19 mouse cellular contexts compared by ENCODE assay signal in genomic region chr4:133138971-133139370, GRCm38 (mm10). TPM values are rescaled to one million over a fixed set of nuclear protein-coding genes. Genes with fewer than 3 reads are reported as not detected.
DNase-seq lines count a peak whose midpoint lies in the region; ATAC-seq and TF ChIP-seq lines count a peak whose summit lies in the region.
"Had no signal": no experiment of that assay in that cellular context is flagged by ENCODE, and none has a peak within 500 bp of the region (broad histone marks: within the 10 kb centered on the region; RNA-seq: fewer than 3 reads in every experiment).

No protein-coding gene starts in this region.

- H3K4me2 ChIP-seq in heart, postnatal 0 days (ENCODE audit: low read depth, low read length): no peak overlapping the region
- H3K4me2 ChIP-seq: forebrain, embryonic 15.5 days; limb, embryonic 13.5 days had no signal

- H3K4me3 ChIP-seq in heart, postnatal 0 days (ENCODE audit: low read depth, low read length): no peak overlapping the region
- H3K4me3 ChIP-seq: forebrain, embryonic 15.5 days; limb, embryonic 13.5 days had no signal

- TF ChIP-seq CTCF in heart, postnatal 0 days (IDR thresholded peaks at IDR 0.05; ENCODE audit: low read depth): no peak

- ATAC-seq in heart, postnatal 0 days (ENCODE audit: insufficient read depth, low read depth): no peak
- ATAC-seq: activated CD4-positive, CD25-positive, alpha-beta regulatory T cell, adult 4 months; forebrain, embryonic 15.5 days; midbrain, embryonic 16.5 days had no signal

- peaks cover 28% of the 10 kb centered on the region; the same call in 1 of the 2 replicates for H3K36me3 ChIP-seq in heart, postnatal 0 days (replicated peaks; ENCODE audit: control insufficient read depth, insufficient read depth, low read length)
- H3K36me3 ChIP-seq in splenic B cell, adult 2 months (ENCODE audit: control insufficient read depth, insufficient read depth, low read length, poor library complexity, severe bottlenecking): 0 out of 2 replicates have a peak, but pooled peaks cover 1% of the 10 kb centered on the region
- H3K36me3 ChIP-seq: forebrain, embryonic 15.5 days had no signal

- intact Hi-C loops in heart, postnatal 25 days (cut with DNase I): no loop called here

- H3K27ac ChIP-seq in heart, postnatal 0 days (ENCODE audit: low read depth): peak overlapping the region; percentile 49
- H3K27ac ChIP-seq: forebrain, embryonic 15.5 days; kidney, postnatal 0 days; limb, embryonic 13.5 days had no signal

- no peaks in the 10 kb centered on the region for H3K9me3 ChIP-seq in heart, postnatal 0 days (replicated peaks; ENCODE audit: control insufficient read depth, low read length)
- H3K9me3 ChIP-seq: forebrain, embryonic 15.5 days had no signal

- DNase-seq in heart, postnatal 0 days (ENCODE audit: low spot score): no peak
- DNase-seq in heart, postnatal 25 days (ENCODE audit: low spot score): no peak
- peak; percentile 33 for DNase-seq in lung, postnatal 36 days
- no peak for DNase-seq in lung, postnatal 10 days
- DNase-seq in brain, adult 2 months (ENCODE audit: low read depth, low spot score): peak; percentile 37
- DNase-seq in splenic B cell, adult 2 months (ENCODE audit: low read depth, low spot score): peak; percentile 45
- no peak for DNase-seq in adrenal gland, postnatal 36 days
- DNase-seq: cerebellum, adult 9-10 months; gastrocnemius, postnatal 14 days; heart, postnatal 14 days; layer of hippocampus, postnatal 36 days; lung, postnatal 14 days; thymus, postnatal 4 days had no signal

- H3K9ac ChIP-seq in heart, postnatal 0 days (replicated peaks; ENCODE audit: low read depth, low read length): no peak overlapping the region
- H3K9ac ChIP-seq: forebrain, embryonic 15.5 days; limb, embryonic 13.5 days had no signal

- no peaks in the 10 kb centered on the region for H3K27me3 ChIP-seq in heart, postnatal 0 days (ENCODE audit: control insufficient read depth, insufficient read depth, low read length)
- H3K27me3 ChIP-seq in splenic B cell, adult 2 months (ENCODE audit: control insufficient read depth, insufficient read depth, low read length, poor library complexity, severe bottlenecking): no peaks in the 10 kb centered on the region
- H3K27me3 ChIP-seq: CH12.LX; forebrain, embryonic 15.5 days; limb, embryonic 13.5 days had no signal

- WGBS in heart, postnatal 0 days: 44% methylated on average over 4 of the region's 4 CpGs

- TF ChIP-seq EP300 in heart, postnatal 0 days (IDR thresholded peaks at IDR 0.05; ENCODE audit: low read depth): no peak

- peaks cover 7% of the 10 kb centered on the region; the same call in 1 of the 2 replicates for H3K4me1 ChIP-seq in heart, postnatal 0 days (ENCODE audit: control insufficient read depth, insufficient read depth)
- H3K4me1 ChIP-seq: forebrain, embryonic 15.5 days had no signal

RNA-seq across cellular contexts. Expression of gene Wasf2, which starts 8.7 kb away (rescaled TPM):
- total RNA-seq in heart, postnatal 0 days (2014; rRNA removed; ENCODE audit: low replicate concordance): 54.5 and 119 TPM in 2 replicates
- 55.4 and 62.4 TPM in 2 replicates for polyA plus RNA-seq in heart, postnatal 0 days (2015; fragmentation: Nextera tagmentation; extraction: Ambion mirVana)
- total RNA-seq in heart, postnatal 25 days (2021): 100 to 1,000 TPM in 1 of 2 experiments, 10 to 100 TPM in 1; 77.7 to 110 TPM
- total RNA-seq in adrenal gland, postnatal 36 days (2021): 100 to 1,000 TPM; 122 to 132 TPM

Comparison
In these comparisons a context has a peak if more than half of its experiments do, and no peak if none do; other contexts are left out.
1. DNase-seq: peak in lung, postnatal 36 days (single experiment), brain, adult 2 months (single experiment) and splenic B cell, adult 2 months (single experiment); none in heart, postnatal 0 days (single experiment), heart, postnatal 25 days (single experiment), lung, postnatal 10 days (single experiment) and adrenal gland, postnatal 36 days (0 of 2).